Mouse (Mus musculus): ENCODE measurements around the gene Scn10a.

DNA sequence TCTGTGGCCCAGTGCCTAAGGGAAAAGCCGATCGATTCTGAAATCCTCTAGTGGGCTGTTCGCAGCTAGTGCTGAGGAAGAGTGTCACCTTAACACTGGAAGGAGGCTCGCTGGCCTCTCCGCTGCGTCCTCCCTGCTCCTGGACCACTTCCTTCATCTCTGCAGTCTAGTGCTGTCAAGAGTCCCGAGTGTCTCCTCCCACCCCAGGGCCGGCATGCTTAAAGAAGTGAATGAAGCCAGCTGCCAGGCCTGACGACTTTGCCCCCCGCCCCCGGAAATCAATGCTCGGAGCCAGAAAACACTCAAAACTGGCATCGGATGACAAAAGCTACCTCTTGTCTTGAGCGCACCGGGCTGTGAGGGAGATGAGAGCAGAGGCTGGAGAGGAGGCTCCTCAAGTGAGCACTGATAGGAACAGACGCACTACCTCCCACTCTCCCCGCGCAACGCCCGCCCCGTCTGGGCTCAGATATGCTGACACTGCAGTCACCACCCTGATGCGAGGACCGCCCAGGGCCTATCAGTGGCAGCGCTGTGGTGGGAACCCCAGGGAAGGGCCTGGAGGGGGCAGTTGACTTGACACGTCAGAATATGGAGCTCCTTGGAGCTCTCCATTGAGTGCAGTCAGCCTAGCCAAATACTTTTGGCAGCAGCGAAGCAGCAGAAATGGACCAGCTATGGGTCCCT lies 130.2 kb downstream of the Scn10a start:
- TF ChIP-seq CTCF (IDR thresholded peaks at IDR 0.05; ENCODE audit: control insufficient read depth, insufficient read depth, insufficient replicate concordance, low read depth, low read length) (no peak), POLR2A (IDR thresholded peaks at IDR 0.05; ENCODE audit: control insufficient read depth, low read depth, low read length) (no peak)

All from testis, adult 2 months (tissue).